Mouse (Mus musculus) heart, adult 18-20 months (tissue): ENCODE measurements around the gene 1600014C10Rik. TPM values are rescaled to one million over a fixed set of nuclear protein-coding genes. Genes with fewer than 3 reads are reported as not detected.
A peak's percentile ranks its signal among the peaks of the same experiment; 100 is the strongest.

Experiments used
- DNase-seq, 2 experiments: peaks; one replicate each; pipeline ENCODE4 v3.0.0; 2021 to 2022; ENCODE audit warnings: mixed read lengths in 1 of 2
- long read RNA-seq, 2 experiments: library from polyadenylated mRNA; stranded (forward); transcript quantifications; one replicate each; pipeline ENCODE4 v2.0.0; 2021
- total RNA-seq, 2 experiments: library from RNA; stranded (reverse); gene quantifications; 2 replicates each; pipeline ENCODE4 v1.2.3; 2021

Gene 1600014C10Rik
- 10 to 100 TPM; 36.7 to 37.9 TPM for total RNA-seq
- long read RNA-seq, experiment 1, transcript 1600014C10Rik-204 (3 exons, 3,341 nt), result minor isoform, 11 of 48 reads
- long read RNA-seq, experiment 1, transcript 1600014C10Rik-205 (3 exons, 3,283 nt), result major isoform, 26 of 48 reads
- long read RNA-seq, experiment 1, partial matches to known transcripts, result 7 of 48 reads
- long read RNA-seq, experiment 1, other reads (novel, unspliced or antisense), result 2 of 48 reads
- long read RNA-seq, experiment 2, transcript 1600014C10Rik-205 (3 exons, 3,283 nt), result major isoform, 13 of 21 reads
- long read RNA-seq, experiment 2, partial matches to known transcripts, result 0 of 21 reads
- long read RNA-seq, experiment 2, other reads (novel, unspliced or antisense), result 4 of 21 reads

- DNase-seq, result peak; percentile 53 to 72
These were observed at the start of gene 1600014C10Rik for GRCm38 (mm10) chr7:38182962-38183687. Gene 1600014C10Rik, plus strand, starts transcription at chr7:38183217.

DNA sequence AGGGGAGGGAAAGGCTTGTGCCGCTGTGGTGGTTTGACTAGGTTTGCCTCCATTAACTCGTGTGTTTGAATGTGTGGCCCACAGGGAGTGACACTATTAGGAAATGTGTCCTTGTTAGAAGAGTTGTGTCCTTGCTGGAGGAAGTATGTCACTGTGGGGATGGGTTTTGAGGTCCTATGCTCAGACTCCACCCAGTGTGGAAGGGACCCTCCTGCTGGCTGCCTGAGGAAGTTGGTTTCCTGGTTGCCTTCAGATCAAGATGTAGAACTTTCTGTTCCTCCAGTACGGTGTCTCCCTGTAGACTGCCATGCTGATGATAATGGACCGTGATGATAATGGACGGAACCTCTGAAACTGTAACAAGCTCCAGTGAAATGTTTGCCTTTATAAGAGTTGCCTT is 48.5 kb upstream of the 1600014C10Rik start:
- no peak for DNase-seq

GRCm38 (mm10) chr7:38140324-38140723 is 42.7 kb upstream of the 1600014C10Rik start:
- DNase-seq, result no peak

GRCm38 (mm10) chr7:38141747-38142545 is 41.1 kb upstream of the 1600014C10Rik start:
- peak; percentile 69 to 92 for DNase-seq

- DNase-seq, result no peak
These were observed 35.5 kb upstream of the 1600014C10Rik start for GRCm38 (mm10) chr7:38147477-38147876.

- DNase-seq, result no peak
These were observed 31.2 kb upstream of the 1600014C10Rik start for GRCm38 (mm10) chr7:38151706-38152312.

DNA sequence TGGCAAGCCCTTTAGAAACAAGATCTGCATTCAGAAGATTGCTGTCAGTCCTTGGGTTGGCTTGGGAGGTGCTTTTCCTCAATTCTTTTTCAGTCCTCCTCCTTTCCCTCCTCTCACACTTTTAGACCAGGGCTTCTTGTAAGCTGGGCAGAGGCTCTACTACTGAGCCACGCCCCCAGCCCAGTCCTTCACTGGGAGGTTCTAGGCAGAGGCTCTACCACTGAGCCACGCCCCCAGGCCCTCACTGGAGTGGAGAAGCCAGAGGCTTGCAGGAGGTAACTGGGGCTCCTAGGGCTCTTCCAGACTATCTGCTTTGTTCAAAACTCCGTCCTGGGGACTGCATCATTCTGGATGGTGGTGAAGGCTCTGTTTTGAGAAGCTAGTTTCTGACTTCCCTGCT is 30.4 kb upstream of the 1600014C10Rik start:
- no peak for DNase-seq

DNA sequence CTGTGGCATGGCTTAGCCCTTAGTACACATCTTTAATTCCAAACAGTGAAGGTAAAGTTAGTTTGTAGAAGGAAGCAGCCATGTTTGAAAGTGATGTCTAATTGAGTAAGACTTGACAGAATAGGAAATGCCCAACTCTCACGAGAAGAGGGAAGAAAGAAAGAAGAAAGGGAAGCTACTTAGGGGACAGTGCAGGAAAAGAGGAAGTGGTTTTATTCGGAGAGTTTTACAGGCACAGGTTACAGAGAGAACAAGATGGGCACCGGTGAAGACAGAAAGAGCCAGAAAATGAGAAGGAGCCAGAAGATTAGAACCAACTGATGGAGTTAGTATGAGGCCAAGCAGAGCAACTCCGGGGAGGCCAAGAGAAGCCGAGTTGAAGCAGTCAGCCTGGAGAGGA is 27.2 kb upstream of the 1600014C10Rik start:
- DNase-seq, result no peak

- no peak for DNase-seq
These were observed 24.1 kb upstream of the 1600014C10Rik start for GRCm38 (mm10) chr7:38158764-38159458.

GRCm38 (mm10) chr7:38161438-38161837 is 21.6 kb upstream of the 1600014C10Rik start:
- DNase-seq, result no peak

- DNase-seq, result no peak
These were observed 19.5 kb upstream of the 1600014C10Rik start for GRCm38 (mm10) chr7:38163433-38164050.

GRCm38 (mm10) chr7:38166930-38167645 is 15.9 kb upstream of the 1600014C10Rik start:
- DNase-seq, result no peak

DNA sequence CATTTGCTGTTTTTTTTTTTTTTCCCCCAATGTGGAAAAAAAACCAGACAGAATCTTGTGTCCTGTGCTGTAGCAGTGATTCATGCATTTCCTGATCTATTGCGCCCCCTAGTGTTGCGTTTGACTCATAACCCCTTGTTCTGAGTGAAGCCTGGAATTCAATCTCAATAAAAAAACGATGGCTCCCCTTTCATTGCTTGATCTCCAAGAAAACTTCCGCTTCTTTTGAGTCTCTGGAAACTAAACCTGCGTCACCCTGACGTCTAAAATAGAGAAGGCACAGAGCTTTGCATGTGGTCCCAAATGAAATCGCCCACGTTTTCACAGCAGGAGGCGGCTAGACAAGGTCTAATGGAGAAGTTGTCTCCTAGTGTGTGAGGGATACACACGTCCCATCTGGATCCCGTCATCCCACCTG is 15.3 kb upstream of the 1600014C10Rik start:
- peak; percentile 33 to 60 for DNase-seq

DNA sequence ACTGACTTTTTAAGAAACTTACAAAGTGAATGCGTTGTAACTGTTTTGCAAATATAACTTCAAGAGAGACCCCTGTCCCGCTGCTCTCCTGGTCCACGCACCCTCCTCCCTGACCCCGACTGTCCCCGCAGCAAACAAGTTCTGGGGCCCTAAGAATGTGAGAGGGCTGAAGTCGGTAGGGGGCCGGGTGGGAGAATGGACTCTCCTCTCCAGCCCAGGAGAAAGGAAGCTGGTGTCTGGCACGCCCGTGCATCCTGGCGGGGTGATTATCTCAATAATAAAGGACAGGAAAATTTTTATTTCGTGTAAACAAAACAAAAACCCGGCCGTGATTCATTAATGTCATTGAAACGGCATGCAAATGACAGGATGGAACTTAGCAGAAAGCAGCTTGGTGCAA is 9.1 kb upstream of the 1600014C10Rik start:
- no peak for DNase-seq

DNA sequence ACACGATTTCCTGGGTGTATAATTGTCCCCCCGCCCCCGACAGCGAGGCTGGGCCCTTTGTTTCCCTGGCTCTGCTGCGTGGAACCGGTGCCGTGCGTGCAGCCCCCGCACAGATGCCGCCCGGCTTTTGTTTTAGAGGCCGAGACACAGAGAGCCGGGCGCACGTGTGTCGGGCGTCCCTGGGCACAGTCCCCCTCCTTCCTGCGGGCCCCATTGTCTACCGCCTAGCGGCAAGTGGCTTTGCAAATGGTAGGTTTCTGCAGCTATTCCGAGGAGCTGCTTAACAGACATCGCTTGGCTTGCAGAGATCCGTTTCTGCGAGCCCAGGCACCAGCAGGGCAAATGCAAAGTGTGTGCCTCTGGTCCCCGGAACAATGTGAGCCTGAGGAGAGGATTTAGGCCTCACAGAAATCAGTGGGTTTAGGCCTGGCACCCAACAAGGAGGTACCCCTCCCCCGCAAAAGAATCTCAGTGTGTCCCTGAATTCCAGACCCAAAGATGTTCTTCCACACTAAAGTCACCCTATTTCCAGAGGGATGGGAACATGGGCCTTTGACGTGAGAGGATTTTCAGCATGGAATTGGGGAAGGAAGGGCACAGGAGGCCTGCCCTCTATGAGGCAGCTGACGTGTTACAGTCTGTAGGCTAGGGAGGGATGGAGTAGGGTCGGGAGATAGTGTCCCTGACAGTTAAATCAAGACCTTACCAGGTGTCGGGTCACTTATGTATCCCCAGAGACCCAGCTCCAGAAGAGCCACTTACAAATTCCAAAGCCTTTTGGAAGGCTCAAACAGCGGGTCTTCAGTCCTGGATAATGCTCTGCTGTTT is 8.5 kb upstream of the 1600014C10Rik start:
- no peak for DNase-seq

DNA sequence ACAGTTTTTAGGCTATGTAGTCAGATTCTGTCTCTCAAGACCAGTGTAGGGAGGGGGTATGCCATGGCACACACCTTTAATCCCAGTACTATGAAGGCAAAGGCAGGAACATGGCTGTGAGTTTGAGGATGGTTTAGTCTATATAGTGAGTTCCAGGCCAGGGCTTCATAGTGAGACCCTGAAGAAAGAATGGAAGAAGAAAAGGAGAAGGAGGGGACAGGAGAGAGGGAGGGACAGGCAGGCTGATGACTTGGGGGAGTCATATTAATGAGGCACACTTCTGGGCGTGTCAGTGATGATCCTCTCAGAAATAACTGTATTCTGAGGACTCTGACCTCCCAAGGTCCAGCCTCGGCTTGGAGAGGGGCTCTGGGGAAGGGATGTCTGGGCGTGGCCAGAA is 7.0 kb upstream of the 1600014C10Rik start:
- no peak for DNase-seq

DNA sequence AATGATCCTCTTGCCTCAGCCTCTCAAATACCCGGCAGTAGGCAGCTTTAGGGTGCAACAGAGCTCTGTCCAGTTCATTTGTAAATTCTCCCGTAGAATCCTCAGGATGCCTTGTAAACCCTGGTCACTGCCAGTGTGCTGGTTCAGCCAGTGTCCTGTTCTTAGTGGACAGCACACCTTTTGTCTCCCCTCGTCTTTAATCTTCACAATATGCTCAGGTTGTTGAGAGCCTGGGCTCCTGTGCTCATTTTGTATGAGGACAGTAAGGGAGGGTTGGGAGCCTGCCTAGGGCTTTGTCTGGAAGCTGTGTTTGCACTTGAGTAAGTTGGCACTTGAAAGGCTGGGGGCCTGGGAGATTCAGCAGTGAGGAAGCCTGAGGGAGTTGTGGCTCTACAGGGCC is 3.1 kb upstream of the 1600014C10Rik start:
- no peak for DNase-seq

- DNase-seq, result no peak
These were observed 1.7 kb upstream of the 1600014C10Rik start for GRCm38 (mm10) chr7:38181366-38181765.

- DNase-seq, result peak; percentile 86 to 93
These were observed 438 bp upstream of the 1600014C10Rik start for GRCm38 (mm10) chr7:38182596-38182961.
